Mouse (Mus musculus): ENCODE measurements around the gene 5830473C10Rik.
A peak's percentile ranks its signal among the peaks of the same experiment; 100 is the strongest.
"Not testable (repeated sequence)": the region's sequence is repeated elsewhere in the genome, so short reads cannot be mapped to it uniquely, and the experiment has no call there.

The 5830473C10Rik gene

GRCm38 (mm10) chr5:90594945-90595344 is 34.0 kb downstream of the 5830473C10Rik start:
- DNase-seq (ENCODE audit: low read depth, low spot score), result no peak

- no peak for DNase-seq (ENCODE audit: low read depth, low spot score)
These were observed 35.2 kb downstream of the 5830473C10Rik start for GRCm38 (mm10) chr5:90596155-90596554.

- DNase-seq (ENCODE audit: low read depth, low spot score), result peak; percentile 57
These were observed 40.6 kb downstream of the 5830473C10Rik start for GRCm38 (mm10) chr5:90601469-90601868.

- no peak for DNase-seq (ENCODE audit: low read depth, low spot score)
These were observed 42.6 kb downstream of the 5830473C10Rik start for GRCm38 (mm10) chr5:90603407-90603923.

GRCm38 (mm10) chr5:90608906-90609305 is 48.0 kb downstream of the 5830473C10Rik start:
- no peak for DNase-seq (ENCODE audit: low read depth, low spot score)

GRCm38 (mm10) chr5:90611388-90611787 is 50.5 kb downstream of the 5830473C10Rik start:
- no peak for DNase-seq (ENCODE audit: low read depth, low spot score)

- no peak for DNase-seq (ENCODE audit: low read depth, low spot score)
These were observed 51.2 kb downstream of the 5830473C10Rik start for GRCm38 (mm10) chr5:90611996-90612611.

- DNase-seq (ENCODE audit: low read depth, low spot score), result not testable (repeated sequence)
These were observed 51.8 kb downstream of the 5830473C10Rik start for GRCm38 (mm10) chr5:90612751-90613150.

- DNase-seq (ENCODE audit: low read depth, low spot score), result no peak
These were observed 57.0 kb downstream of the 5830473C10Rik start for GRCm38 (mm10) chr5:90617859-90618258.

GRCm38 (mm10) chr5:90621316-90621715 is 60.4 kb downstream of the 5830473C10Rik start:
- no peak for DNase-seq (ENCODE audit: low read depth, low spot score)

- no peak for DNase-seq (ENCODE audit: low read depth, low spot score)
These were observed 60.8 kb downstream of the 5830473C10Rik start for GRCm38 (mm10) chr5:90621726-90622125.

GRCm38 (mm10) chr5:90623209-90623608 is 62.3 kb downstream of the 5830473C10Rik start:
- DNase-seq (ENCODE audit: low read depth, low spot score), result no peak

GRCm38 (mm10) chr5:90624708-90625425 is 64.0 kb downstream of the 5830473C10Rik start:
- DNase-seq (ENCODE audit: low read depth, low spot score), result no peak

GRCm38 (mm10) chr5:90627423-90627822 is 66.5 kb downstream of the 5830473C10Rik start:
- DNase-seq (ENCODE audit: low read depth, low spot score), result no peak

GRCm38 (mm10) chr5:90628011-90628410 is 67.1 kb downstream of the 5830473C10Rik start:
- no peak for DNase-seq (ENCODE audit: low read depth, low spot score)

- no peak for DNase-seq (ENCODE audit: low read depth, low spot score)
These were observed 67.6 kb downstream of the 5830473C10Rik start for GRCm38 (mm10) chr5:90628530-90628929.

- DNase-seq (ENCODE audit: low read depth, low spot score), result no peak
These were observed 74.0 kb downstream of the 5830473C10Rik start for GRCm38 (mm10) chr5:90634885-90635284.

GRCm38 (mm10) chr5:90640286-90641217 is 79.6 kb downstream of the 5830473C10Rik start, which contains the start of gene Rassf6:
TSS of gene Rassf6 (minus strand) at chr5:90640657.
- peak; percentile 14 for DNase-seq (ENCODE audit: low read depth, low spot score)

GRCm38 (mm10) chr5:90641218-90641610 is 80.3 kb downstream of the 5830473C10Rik start:
- DNase-seq (ENCODE audit: low read depth, low spot score), result no peak

GRCm38 (mm10) chr5:90645579-90645978 is 84.7 kb downstream of the 5830473C10Rik start:
- DNase-seq (ENCODE audit: low read depth, low spot score), result no peak

- DNase-seq (ENCODE audit: low read depth, low spot score), result no peak
These were observed 85.5 kb downstream of the 5830473C10Rik start for GRCm38 (mm10) chr5:90646398-90646797.
